Mouse (Mus musculus) brain, embryonic 14.5 days (tissue): Measurements from ENCODE around the gene Aaed1.

Experiments used
- CTCF ChIP-seq: fragments of 200-500 bp; IDR thresholded peaks from 2 replicates; pipeline ENCODE4 v1.5.1; 2012; ENCODE audit warnings: inconsistent platforms, mild to moderate bottlenecking, moderate library complexity, borderline replicate concordance; ENCODE audit not compliant: insufficient read depth, insufficient read length; ENCODE audit errors: extremely low read depth
- POLR2A ChIP-seq: fragments of 200-500 bp; IDR thresholded peaks from 2 replicates; pipeline ENCODE4 v1.6.1; 2012; ENCODE audit warnings: mild to moderate bottlenecking, inconsistent platforms, borderline replicate concordance; ENCODE audit not compliant: poor library complexity, insufficient read depth, insufficient read length, severe bottlenecking; ENCODE audit errors: extremely low read depth

GRCm38 (mm10) chr13:64343598-64343997, 31.1 kb upstream of the Aaed1 start:
- TF ChIP-seq CTCF (no peak), POLR2A (no peak)
